Mouse (Mus musculus) lung, adult 2 months (tissue): ENCODE measurements around the gene Slc5a1.

Source experiments
- CTCF ChIP-seq: fragments of 200-500 bp; IDR thresholded peaks from 2 replicates; pipeline ENCODE4 v1.5.1; 2011; ENCODE audit warnings: mild to moderate bottlenecking, low read length, control low read depth; ENCODE audit not compliant: insufficient read depth
- POLR2A ChIP-seq: fragments of 200-500 bp; IDR thresholded peaks from 2 replicates; pipeline ENCODE4 v1.6.1; 2011; ENCODE audit warnings: low read depth, mild to moderate bottlenecking, control low read depth, low read length, borderline replicate concordance; ENCODE audit errors: extremely low read depth

- TF ChIP-seq POLR2A: no peak
- no peak for TF ChIP-seq CTCF
These were observed 21.1 kb upstream of the Slc5a1 start for GRCm38 (mm10) chr5:33082896-33083295.
